Mouse (Mus musculus) midbrain, embryonic 12.5 days (tissue): Measurements from ENCODE around the gene Smarcb1. TPM values are rescaled to one million over a fixed set of nuclear protein-coding genes. Genes with fewer than 3 reads are reported as not detected.

ENCODE experiments used
- ATAC-seq: fragments of 200-750 bp; cut with Nextera tagmentation; 2 replicates; pipeline ENCODE4 v1.8.0; 2017; ENCODE audit warnings: low read depth, moderate TSS enrichment, moderate library complexity; ENCODE audit not compliant: low FRiP score
- H3K27ac ChIP-seq: fragments of 300-500 bp; sonication (generic); replicated peaks from 2 replicates; pipeline ENCODE4 v1.5.1; 2016; ENCODE audit warnings: mild to moderate bottlenecking
- H3K27me3 ChIP-seq: fragments of 300-500 bp; sonication (generic); 2 replicates; pipeline ENCODE4 v1.6.1; 2016; ENCODE audit warnings: mild to moderate bottlenecking
- H3K36me3 ChIP-seq: fragments of 300-500 bp; sonication (generic); 2 replicates; pipeline ENCODE4 v1.6.1; 2016
- H3K4me1 ChIP-seq: fragments of 300-500 bp; sonication (generic); 2 replicates; pipeline ENCODE4 v1.6.1; 2016
- H3K4me2 ChIP-seq: fragments of 300-500 bp; sonication (generic); replicated peaks from 2 replicates; pipeline ENCODE4 v1.6.1; 2016; ENCODE audit warnings: mild to moderate bottlenecking, moderate library complexity
- H3K4me3 ChIP-seq: fragments of 300-500 bp; sonication (generic); 2 replicates; pipeline ENCODE4 v1.5.1; 2016; ENCODE audit warnings: mild to moderate bottlenecking
- H3K9ac ChIP-seq: fragments of 300-500 bp; sonication (generic); replicated peaks from 2 replicates; pipeline ENCODE4 v1.6.1; 2016; ENCODE audit warnings: mild to moderate bottlenecking, moderate library complexity
- H3K9me3 ChIP-seq: fragments of 300-500 bp; sonication (generic); 2 replicates; pipeline ENCODE4 v1.6.1; 2016; ENCODE audit warnings: mild to moderate bottlenecking
- WGBS: fragments of 180-500 bp; shearing (Covaris S2); methylation state at CpG from one replicate; pipeline ENCODE4 v1.1.7; 2016; 5-methylcytosine and 5-hydroxymethylcytosine counted together
- polyA plus RNA-seq: library from polyadenylated mRNA; unstranded; fragments of >200 nt; fragmentation: Nextera tagmentation; extraction: Ambion mirVana; gene quantifications from 2 replicates; pipeline ENCODE4 v1.2.1, GENCODE M21; 2016

Gene Smarcb1
- polyA plus RNA-seq: 294 and 315 TPM in 2 replicates

GRCm38 (mm10) chr10:75921026-75921725 lies at the start of gene Smarcb1:
Gene Smarcb1 (minus strand): TSS chr10:75921617.
- H3K9ac ChIP-seq: peak within 1 kb of the TSS; percentile 95
- no peaks in the 10 kb centered on the region for H3K9me3 ChIP-seq
- H3K4me2 ChIP-seq: peak within 1 kb of the TSS; percentile 78
- H3K4me1 ChIP-seq: peaks cover 37% of the 10 kb centered on the region
- ATAC-seq: peak; percentile 88
- under 1% methylated on average over 76 of the region's 76 CpGs for WGBS
- peak within 1 kb of the TSS; percentile 87 for H3K4me3 ChIP-seq
- H3K27me3 ChIP-seq: no peaks in the 10 kb centered on the region
- H3K36me3 ChIP-seq: peaks cover 25% of the 10 kb centered on the region
- H3K27ac ChIP-seq: peak within 1 kb of the TSS; percentile 97

- Histone ChIP-seq H3K9me3 (no peaks in the 10 kb centered on the region), H3K4me2 (peak within 1 kb of the TSS; percentile 44), H3K4me1 (peaks cover 13% of the 10 kb centered on the region), H3K27ac (no peak within 1 kb of the TSS), H3K4me3 (peak within 1 kb of the TSS; percentile 20; the same call in 1 of the 2 replicates), H3K36me3 (no peaks in the 10 kb centered on the region), H3K27me3 (peaks cover 16% of the 10 kb centered on the region), H3K9ac (no peak within 1 kb of the TSS)
- ATAC-seq: no peak
- 28% methylated on average over 20 of the region's 20 CpGs for WGBS
Observed at GRCm38 (mm10) chr10:75954381-75954811, 33.0 kb upstream of the Smarcb1 start, which contains the start of gene Gm5134. Gene Gm5134 (plus strand): TSS chr10:75954514.

- Histone ChIP-seq H3K36me3 (no peaks in the 10 kb centered on the region), H3K9ac (peak overlapping the region; percentile 57), H3K27me3 (peaks cover 28% of the 10 kb centered on the region), H3K27ac (no peak overlapping the region), H3K4me1 (peaks cover 13% of the 10 kb centered on the region), H3K4me3 (peak overlapping the region; percentile 44), H3K9me3 (no peaks in the 10 kb centered on the region), H3K4me2 (peak overlapping the region; percentile 84)
- ATAC-seq: no peak; the same call in 1 of the 2 replicates
- 5% methylated on average over 13 of the region's 13 CpGs for WGBS
Observed at GRCm38 (mm10) chr10:75951424-75952050, 30.1 kb upstream of the Smarcb1 start.

GRCm38 (mm10) chr10:75950791-75951210 lies 29.4 kb upstream of the Smarcb1 start:
- H3K4me1 ChIP-seq: peaks cover 13% of the 10 kb centered on the region
- no peaks in the 10 kb centered on the region for H3K36me3 ChIP-seq
- peak; percentile 71 for ATAC-seq
- H3K9ac ChIP-seq: peak overlapping the region; percentile 57
- WGBS: 2% methylated on average over 23 of the region's 23 CpGs
- H3K9me3 ChIP-seq: no peaks in the 10 kb centered on the region
- H3K4me3 ChIP-seq: peak overlapping the region; percentile 44
- no peak overlapping the region for H3K27ac ChIP-seq
- peaks cover 28% of the 10 kb centered on the region for H3K27me3 ChIP-seq
- H3K4me2 ChIP-seq: peak overlapping the region; percentile 84

GRCm38 (mm10) chr10:75949053-75950045 lies 27.9 kb upstream of the Smarcb1 start:
- no peak for ATAC-seq
- no peak overlapping the region for H3K27ac ChIP-seq
- WGBS: 83% methylated on average over 22 of the region's 22 CpGs
- H3K4me1 ChIP-seq: peaks cover 16% of the 10 kb centered on the region
- no peak overlapping the region for H3K4me2 ChIP-seq
- H3K9me3 ChIP-seq: no peaks in the 10 kb centered on the region
- H3K27me3 ChIP-seq: peaks cover 24% of the 10 kb centered on the region
- no peaks in the 10 kb centered on the region for H3K36me3 ChIP-seq
- no peak overlapping the region for H3K4me3 ChIP-seq
- no peak overlapping the region for H3K9ac ChIP-seq

GRCm38 (mm10) chr10:75948079-75948478 lies 26.7 kb upstream of the Smarcb1 start:
- H3K4me3 ChIP-seq: no peak overlapping the region
- peaks cover 24% of the 10 kb centered on the region for H3K27me3 ChIP-seq
- H3K9me3 ChIP-seq: no peaks in the 10 kb centered on the region
- H3K9ac ChIP-seq: no peak overlapping the region
- no peak overlapping the region for H3K27ac ChIP-seq
- peaks cover 20% of the 10 kb centered on the region for H3K4me1 ChIP-seq
- WGBS: 82% methylated on average over 5 of the region's 5 CpGs
- no peak for ATAC-seq
- no peak overlapping the region for H3K4me2 ChIP-seq
- H3K36me3 ChIP-seq: no peaks in the 10 kb centered on the region

GRCm38 (mm10) chr10:75945896-75946295 lies 24.5 kb upstream of the Smarcb1 start:
- no peak overlapping the region for H3K9ac ChIP-seq
- no peaks in the 10 kb centered on the region for H3K9me3 ChIP-seq
- H3K4me1 ChIP-seq: peaks cover 15% of the 10 kb centered on the region
- H3K27me3 ChIP-seq: peaks cover 24% of the 10 kb centered on the region
- H3K27ac ChIP-seq: no peak overlapping the region
- H3K36me3 ChIP-seq: no peaks in the 10 kb centered on the region
- WGBS: 88% methylated on average over 7 of the region's 7 CpGs
- no peak overlapping the region for H3K4me2 ChIP-seq
- H3K4me3 ChIP-seq: no peak overlapping the region
- no peak for ATAC-seq

- WGBS: 92% methylated on average over 7 of the region's 7 CpGs
- H3K9me3 ChIP-seq: no peaks in the 10 kb centered on the region
- no peak overlapping the region for H3K9ac ChIP-seq
- H3K36me3 ChIP-seq: no peaks in the 10 kb centered on the region
- no peak overlapping the region for H3K4me3 ChIP-seq
- H3K4me2 ChIP-seq: no peak overlapping the region
- H3K27me3 ChIP-seq: peaks cover 22% of the 10 kb centered on the region
- no peak overlapping the region for H3K27ac ChIP-seq
- ATAC-seq: no peak
- H3K4me1 ChIP-seq: peaks cover 9% of the 10 kb centered on the region; the same call in 1 of the 2 replicates
Observed at GRCm38 (mm10) chr10:75945213-75945612, 23.8 kb upstream of the Smarcb1 start.

- Histone ChIP-seq H3K4me2 (no peak overlapping the region), H3K27ac (0 out of 2 replicates have a peak overlapping the region, but pooled peaks have one; percentile 25), H3K36me3 (no peaks in the 10 kb centered on the region), H3K27me3 (peaks cover 24% of the 10 kb centered on the region), H3K9ac (no peak overlapping the region), H3K9me3 (no peaks in the 10 kb centered on the region), H3K4me1 (peaks cover 9% of the 10 kb centered on the region; the same call in 1 of the 2 replicates), H3K4me3 (no peak overlapping the region)
- ATAC-seq: no peak
- WGBS: 27% methylated on average over 11 of the region's 11 CpGs
Observed at GRCm38 (mm10) chr10:75944066-75944772, 22.8 kb upstream of the Smarcb1 start.

GRCm38 (mm10) chr10:75942736-75943477 lies 21.5 kb upstream of the Smarcb1 start, which contains the start of gene Vpreb3:
Gene Vpreb3 (plus strand): TSS chr10:75943057.
- H3K36me3 ChIP-seq: no peaks in the 10 kb centered on the region
- H3K4me3 ChIP-seq: no peak within 1 kb of the TSS
- no peaks in the 10 kb centered on the region for H3K9me3 ChIP-seq
- H3K27ac ChIP-seq: no peak within 1 kb of the TSS
- no peak for ATAC-seq
- peaks cover 22% of the 10 kb centered on the region for H3K27me3 ChIP-seq
- H3K4me1 ChIP-seq: peaks cover 9% of the 10 kb centered on the region; the same call in 1 of the 2 replicates
- 83% methylated on average over 15 of the region's 15 CpGs for WGBS
- no peak within 1 kb of the TSS for H3K9ac ChIP-seq
- H3K4me2 ChIP-seq: no peak within 1 kb of the TSS
